Mouse (Mus musculus) intestine, embryonic 16.5 days (tissue): ENCODE measurements at regions not wholly inside any gene's neighbourhood (a gene's known extent, or its start where the extent isn't known, plus 50 kb on each side); places are given as distances from the start of the nearest gene placed in this dataset.

Source experiments
- ATAC-seq: fragments of 200-750 bp; cut with Nextera tagmentation; 2 replicates; pipeline ENCODE4 v1.8.0; 2017; ENCODE audit warnings: moderate TSS enrichment, moderate library complexity
- H3K27ac ChIP-seq: fragments of 300-500 bp; sonication (generic); 2 replicates; pipeline ENCODE4 v1.5.1; 2014; ENCODE audit warnings: mild to moderate bottlenecking, low read length
- H3K27me3 ChIP-seq: fragments of 300-500 bp; sonication (generic); replicated peaks from 2 replicates; pipeline ENCODE4 v1.6.1; 2014; ENCODE audit warnings: low read length, control low read depth, mixed read lengths; ENCODE audit not compliant: control insufficient read depth, insufficient read depth
- H3K36me3 ChIP-seq: fragments of 300-500 bp; sonication (generic); 2 replicates; pipeline ENCODE4 v1.6.1; 2014; ENCODE audit warnings: low read length, control low read depth; ENCODE audit not compliant: control insufficient read depth, insufficient read depth
- H3K4me1 ChIP-seq: fragments of 300-500 bp; sonication (generic); 2 replicates; pipeline ENCODE4 v1.6.1; 2014; ENCODE audit warnings: low read length, control low read depth, mixed read lengths; ENCODE audit not compliant: control insufficient read depth, insufficient read depth
- H3K4me2 ChIP-seq: fragments of 300-500 bp; sonication (generic); 2 replicates; pipeline ENCODE4 v1.6.1; 2014; ENCODE audit warnings: low read depth, low read length, control low read depth
- H3K4me3 ChIP-seq: fragments of 300-500 bp; sonication (generic); 2 replicates; pipeline ENCODE4 v1.5.1; 2014; ENCODE audit warnings: mild to moderate bottlenecking, low read length
- H3K9ac ChIP-seq: fragments of 300-500 bp; sonication (generic); 2 replicates; pipeline ENCODE4 v1.6.1; 2014; ENCODE audit warnings: low read depth, low read length
- H3K9me3 ChIP-seq: fragments of 300-500 bp; sonication (generic); 2 replicates; pipeline ENCODE4 v1.6.1; 2016; ENCODE audit warnings: low read length, control low read depth; ENCODE audit not compliant: control insufficient read depth
- WGBS: fragments of 180-500 bp; shearing (Covaris S2); extraction: QIAGEN DNeasy Blood & Tissue Kit; methylation state at CpG from one replicate; pipeline ENCODE4 v1.1.7; 2014; 5-methylcytosine and 5-hydroxymethylcytosine counted together

- H3K9me3 ChIP-seq = no peaks in the 10 kb centered on the region
- H3K4me1 ChIP-seq = no peaks in the 10 kb centered on the region
- 79% methylated on average over 1 of the region's 1 CpGs for WGBS
- H3K4me3 ChIP-seq = no peak overlapping the region
- no peak overlapping the region for H3K4me2 ChIP-seq
- no peak overlapping the region for H3K27ac ChIP-seq
- no peak for ATAC-seq
- H3K27me3 ChIP-seq = no peaks in the 10 kb centered on the region
- H3K9ac ChIP-seq = no peak overlapping the region
- no peaks in the 10 kb centered on the region for H3K36me3 ChIP-seq
Measured at GRCm38 (mm10) chr12:97912730-97913129, 346.5 kb downstream of the Galc start.

GRCm38 (mm10) chr12:97899266-97899665 lies 360.0 kb downstream of the Galc start:
- Histone ChIP-seq H3K9me3 (no peaks in the 10 kb centered on the region), H3K4me1 (no peaks in the 10 kb centered on the region), H3K36me3 (no peaks in the 10 kb centered on the region), H3K27ac (no peak overlapping the region), H3K27me3 (no peaks in the 10 kb centered on the region), H3K9ac (no peak overlapping the region), H3K4me3 (no peak overlapping the region), H3K4me2 (no peak overlapping the region)
- ATAC-seq = no peak
- WGBS = 82% methylated on average over 5 of the region's 5 CpGs

GRCm38 (mm10) chr12:97898178-97898577 lies 361.1 kb downstream of the Galc start:
- Histone ChIP-seq H3K27me3 (no peaks in the 10 kb centered on the region), H3K9ac (no peak overlapping the region), H3K4me1 (no peaks in the 10 kb centered on the region), H3K4me3 (no peak overlapping the region), H3K36me3 (no peaks in the 10 kb centered on the region), H3K4me2 (no peak overlapping the region), H3K9me3 (no peaks in the 10 kb centered on the region), H3K27ac (no peak overlapping the region)
- 81% methylated on average over 2 of the region's 2 CpGs for WGBS
- ATAC-seq = no peak

- Histone ChIP-seq H3K4me3 (no peak overlapping the region), H3K4me2 (no peak overlapping the region), H3K9ac (no peak overlapping the region), H3K4me1 (no peaks in the 10 kb centered on the region), H3K9me3 (no peaks in the 10 kb centered on the region), H3K36me3 (no peaks in the 10 kb centered on the region), H3K27me3 (no peaks in the 10 kb centered on the region), H3K27ac (no peak overlapping the region)
- 91% methylated on average over 2 of the region's 2 CpGs for WGBS
- ATAC-seq = no peak
Measured at GRCm38 (mm10) chr12:97895981-97896380, 363.3 kb downstream of the Galc start.

- no peak overlapping the region for H3K9ac ChIP-seq
- WGBS = 17% methylated on average over 12 of the region's 12 CpGs
Measured at GRCm38 (mm10) chr12:97888801-97889455, 370.3 kb downstream of the Galc start.

GRCm38 (mm10) chr12:97888291-97888800 lies 370.9 kb downstream of the Galc start:
- Histone ChIP-seq H3K4me3 (no peak overlapping the region), H3K9ac (no peak overlapping the region), H3K4me2 (no peak overlapping the region), H3K36me3 (no peaks in the 10 kb centered on the region), H3K27ac (no peak overlapping the region), H3K9me3 (no peaks in the 10 kb centered on the region), H3K27me3 (no peaks in the 10 kb centered on the region), H3K4me1 (no peaks in the 10 kb centered on the region)
- no peak for ATAC-seq
- 14% methylated on average over 6 of the region's 6 CpGs for WGBS

More at GRCm38 (mm10) chr12:97888801-97889455, 370.3 kb downstream of the Galc start:
- Histone ChIP-seq H3K4me1 (no peaks in the 10 kb centered on the region), H3K9me3 (no peaks in the 10 kb centered on the region), H3K36me3 (no peaks in the 10 kb centered on the region), H3K27me3 (no peaks in the 10 kb centered on the region), H3K4me3 (no peak overlapping the region), H3K4me2 (0 out of 2 replicates have a peak overlapping the region, but pooled peaks have one; percentile 10), H3K27ac (no peak overlapping the region)
- ATAC-seq = no peak

GRCm38 (mm10) chr12:97882439-97882838 lies 376.8 kb downstream of the Galc start:
- ATAC-seq = no peak
- no peaks in the 10 kb centered on the region for H3K36me3 ChIP-seq
- no peaks in the 10 kb centered on the region for H3K9me3 ChIP-seq
- no peak overlapping the region for H3K4me2 ChIP-seq
- WGBS = 75% methylated on average over 4 of the region's 4 CpGs
- no peaks in the 10 kb centered on the region for H3K27me3 ChIP-seq
- H3K4me1 ChIP-seq = no peaks in the 10 kb centered on the region
- no peak overlapping the region for H3K27ac ChIP-seq
- H3K4me3 ChIP-seq = no peak overlapping the region
- H3K9ac ChIP-seq = no peak overlapping the region

- Histone ChIP-seq H3K4me2 (no peak overlapping the region), H3K4me3 (no peak overlapping the region), H3K9me3 (no peaks in the 10 kb centered on the region), H3K4me1 (no peaks in the 10 kb centered on the region), H3K36me3 (no peaks in the 10 kb centered on the region), H3K9ac (no peak overlapping the region), H3K27ac (no peak overlapping the region), H3K27me3 (no peaks in the 10 kb centered on the region)
- no peak for ATAC-seq
- 11% methylated on average over 2 of the region's 2 CpGs for WGBS
Measured at GRCm38 (mm10) chr12:97872391-97872790, 386.9 kb downstream of the Galc start.

- Histone ChIP-seq H3K27me3 (no peaks in the 10 kb centered on the region), H3K4me1 (no peaks in the 10 kb centered on the region), H3K27ac (no peak overlapping the region), H3K36me3 (no peaks in the 10 kb centered on the region), H3K4me2 (no peak overlapping the region), H3K9ac (no peak overlapping the region), H3K4me3 (no peak overlapping the region), H3K9me3 (no peaks in the 10 kb centered on the region)
- 84% methylated on average over 3 of the region's 3 CpGs for WGBS
- ATAC-seq = no peak
Measured at GRCm38 (mm10) chr12:97862921-97863320, 396.3 kb downstream of the Galc start.
